Mouse (Mus musculus) E14TG2a.4 (cell line): ENCODE data around the gene Npw.

Experiments used
- H3K27me3 ChIP-seq: 2 replicates; pipeline ENCODE4 v1.6.1; 2014; ENCODE audit warnings: low read length, control low read depth; ENCODE audit not compliant: insufficient read depth
- H3K36me3 ChIP-seq: 2 replicates; pipeline ENCODE4 v1.6.1; 2014; ENCODE audit warnings: low read length, control low read depth; ENCODE audit not compliant: insufficient read depth
- H3K4me1 ChIP-seq: replicated peaks from 2 replicates; pipeline ENCODE4 v1.6.1; 2014; ENCODE audit warnings: low read depth, low read length, control low read depth
- H3K4me3 ChIP-seq: replicated peaks from 2 replicates; pipeline ENCODE4 v1.5.1; 2014; ENCODE audit warnings: mild to moderate bottlenecking, low read length
- H3K9me3 ChIP-seq: 2 replicates; pipeline ENCODE4 v1.6.1; 2014; ENCODE audit warnings: low read length, control low read depth
- NANOG ChIP-seq: IDR thresholded peaks from 2 replicates; pipeline ENCODE4 v1.6.1; 2014; ENCODE audit warnings: borderline replicate concordance, low read length, mixed read lengths
- POU5F1 ChIP-seq: IDR thresholded peaks from 2 replicates; pipeline ENCODE4 v1.6.1; 2014; ENCODE audit warnings: low read length, borderline replicate concordance

The Npw gene

GRCm38 (mm10) chr17:24608370-24608769, 49.9 kb downstream of the Npw start:
- H3K4me3 ChIP-seq: no peak overlapping the region
- no peaks in the 10 kb centered on the region for H3K27me3 ChIP-seq
- H3K9me3 ChIP-seq: no peaks in the 10 kb centered on the region
- peaks cover 79% of the 10 kb centered on the region for H3K36me3 ChIP-seq
- TF ChIP-seq NANOG (no peak), POU5F1 (no peak)
- H3K4me1 ChIP-seq: peaks cover 33% of the 10 kb centered on the region
